Mouse (Mus musculus) macrophage (primary cell): ENCODE results near the gene Fam160a1. TPM values are rescaled to one million over a fixed set of nuclear protein-coding genes. Genes with fewer than 3 reads are reported as not detected.

Source experiments
- H3K27ac ChIP-seq: fragments of 350-480 bp; formaldehyde crosslinking; 2 replicates; pipeline ENCODE4 v1.9.0; 2021
- H3K36me3 ChIP-seq: fragments of 350-480 bp; formaldehyde crosslinking; 2 replicates; pipeline ENCODE4 v1.9.0; 2021; ENCODE audit errors: inconsistent target
- H3K4me3 ChIP-seq: fragments of 350-480 bp; formaldehyde crosslinking; 2 replicates; pipeline ENCODE4 v1.9.0; 2021; ENCODE audit errors: inconsistent target
- H3K79me2 ChIP-seq: fragments of 350-480 bp; formaldehyde crosslinking; 2 replicates; pipeline ENCODE4 v1.9.0; 2021; ENCODE audit errors: inconsistent target
- WGBS: methylation state at CpG from one replicate; pipeline ENCODE4 v1.1.7; 2026; ENCODE audit warnings: inconsistent platforms; ENCODE audit not compliant: missing documents; 5-methylcytosine and 5-hydroxymethylcytosine counted together
- polyA plus RNA-seq: library from polyadenylated mRNA; stranded (reverse); fragments of 250-400 nt; gene quantifications from 3 replicates; pipeline ENCODE4 v1.2.4, GENCODE M21; 2018; ENCODE audit warnings: inconsistent platforms

Gene Fam160a1
- polyA plus RNA-seq, 1 experiment from 2014 or later = not detected

DNA sequence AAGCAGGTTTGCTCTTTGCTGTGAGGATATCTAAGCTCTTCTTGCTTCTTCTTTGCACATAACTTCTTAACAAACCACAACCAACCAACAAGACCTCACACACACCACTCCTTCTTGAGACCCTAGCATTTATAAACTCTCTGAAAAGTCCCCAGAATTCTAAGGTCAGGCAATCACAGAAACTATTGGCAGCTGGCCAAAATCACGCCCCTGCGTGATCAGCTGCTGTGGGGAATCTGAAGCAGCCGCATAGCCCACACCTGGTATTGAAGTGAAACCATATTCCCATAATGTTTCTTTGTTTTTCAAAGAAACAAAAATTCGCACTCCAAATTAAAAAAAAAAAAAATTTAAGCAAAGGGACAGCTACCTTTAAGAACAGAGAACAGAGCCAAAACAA, 71.0 kb downstream of the Fam160a1 start:
- Histone ChIP-seq H3K4me3 (no peak overlapping the region), H3K36me3 (no peaks in the 10 kb centered on the region), H3K79me2 (no peaks in the 10 kb centered on the region), H3K27ac (no peak overlapping the region)
- WGBS = 86% methylated on average over 4 of the region's 4 CpGs

DNA sequence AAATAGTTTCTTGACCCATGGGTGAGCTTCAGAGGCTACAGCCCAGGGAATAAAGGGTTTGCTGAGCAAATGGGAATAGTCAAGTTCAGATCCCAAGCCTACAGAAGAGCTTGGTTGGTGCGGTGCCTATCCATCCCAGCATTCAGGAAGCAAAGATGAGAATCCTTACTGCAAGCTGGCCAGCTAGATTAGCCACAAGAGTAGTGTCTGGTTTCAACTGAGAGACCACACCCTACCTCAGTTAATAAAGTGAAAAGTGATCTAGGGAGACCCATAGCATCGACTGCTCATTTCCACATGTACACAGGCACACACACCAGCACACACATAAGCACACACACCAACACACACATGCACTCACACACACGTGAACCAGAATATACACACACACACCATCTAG, 75.3 kb downstream of the Fam160a1 start:
- no peak overlapping the region for H3K4me3 ChIP-seq
- no peak overlapping the region for H3K27ac ChIP-seq
- WGBS = 86% methylated on average over 3 of the region's 3 CpGs
- H3K36me3 ChIP-seq = no peaks in the 10 kb centered on the region
- no peaks in the 10 kb centered on the region for H3K79me2 ChIP-seq

DNA sequence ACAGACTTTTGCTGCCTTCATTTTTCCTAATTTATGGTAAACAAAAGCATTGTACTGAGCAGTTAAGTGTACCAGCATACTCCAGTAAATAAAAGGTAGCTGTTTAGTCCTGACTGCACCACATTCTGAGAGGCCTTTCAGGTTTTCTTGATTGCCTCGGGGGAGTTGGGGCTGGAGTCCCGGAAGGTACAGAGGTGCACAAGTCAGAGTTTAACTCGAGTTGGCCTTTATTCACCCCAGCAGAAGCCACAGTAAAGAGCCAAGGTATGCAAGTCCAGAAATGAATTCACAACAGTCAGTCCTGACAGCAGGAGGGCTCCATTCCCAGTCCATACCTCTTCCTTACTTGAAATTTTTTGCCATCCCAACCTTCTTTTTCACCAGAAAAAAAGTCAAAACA, 78.5 kb downstream of the Fam160a1 start:
- WGBS = 86% methylated on average over 3 of the region's 3 CpGs
- no peaks in the 10 kb centered on the region for H3K36me3 ChIP-seq
- H3K4me3 ChIP-seq = no peak overlapping the region
- no peak overlapping the region for H3K27ac ChIP-seq
- H3K79me2 ChIP-seq = no peaks in the 10 kb centered on the region

DNA sequence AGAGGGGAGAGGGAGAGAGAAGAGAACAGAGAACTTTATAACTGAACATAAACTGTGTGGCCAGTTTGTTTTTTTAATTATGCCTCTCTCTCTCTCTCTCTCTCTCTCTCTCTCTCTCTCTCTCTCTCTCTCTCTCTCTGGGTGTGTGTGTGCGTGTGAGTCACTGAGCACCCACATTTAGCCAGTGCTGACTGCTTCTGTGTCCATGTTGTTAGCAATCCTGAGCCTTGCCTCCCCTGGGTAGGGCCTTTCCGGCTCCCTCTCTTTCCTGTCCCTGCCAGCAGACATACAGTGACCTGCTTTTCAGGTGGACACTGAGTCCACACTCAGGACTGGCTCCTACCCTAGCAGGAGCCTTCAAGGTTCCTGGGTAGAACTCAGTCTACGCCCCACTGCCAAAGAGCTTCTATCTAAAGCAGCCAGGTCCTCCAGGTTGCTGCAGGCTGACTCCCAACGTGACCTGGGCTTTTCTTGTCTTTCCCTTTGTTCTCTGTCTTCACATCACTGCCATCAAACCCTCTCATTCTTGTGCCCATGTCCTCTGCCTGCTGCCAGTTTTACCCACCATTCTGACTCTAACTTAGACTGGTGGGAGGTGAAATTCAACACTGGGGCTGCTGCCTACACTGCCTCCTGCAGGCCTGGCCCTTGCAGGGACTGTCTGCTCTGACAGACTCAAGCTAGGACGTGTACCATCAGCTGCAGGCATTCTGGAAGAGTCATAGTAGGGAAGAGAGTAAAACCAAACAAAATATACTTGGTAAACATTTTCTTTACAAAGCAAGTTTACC, 83.0 kb downstream of the Fam160a1 start:
- 86% methylated on average over 4 of the region's 5 CpGs for WGBS
- H3K79me2 ChIP-seq = no peaks in the 10 kb centered on the region
- no peak overlapping the region for H3K27ac ChIP-seq
- no peaks in the 10 kb centered on the region for H3K36me3 ChIP-seq
- no peak overlapping the region for H3K4me3 ChIP-seq

DNA sequence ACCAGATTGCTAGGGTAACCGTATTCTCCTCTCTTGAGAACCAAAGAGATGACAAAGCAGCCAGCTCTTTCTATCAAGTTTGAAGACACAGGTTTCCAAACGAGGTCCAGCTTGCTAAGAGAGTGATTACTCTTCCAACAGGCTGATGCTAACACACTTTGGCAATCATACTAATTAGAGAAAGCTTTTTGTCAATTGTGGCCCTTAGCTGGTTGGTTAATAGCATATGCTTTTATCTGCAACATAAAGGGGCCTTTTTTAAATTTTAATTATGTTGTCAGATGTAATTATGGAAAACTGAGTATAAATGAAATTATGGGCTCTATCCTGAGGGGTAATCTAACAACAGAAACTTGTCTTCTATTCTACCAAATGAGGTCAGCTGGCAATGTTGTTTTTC, 89.9 kb downstream of the Fam160a1 start:
- Histone ChIP-seq H3K27ac (no peak overlapping the region), H3K4me3 (no peak overlapping the region), H3K36me3 (no peaks in the 10 kb centered on the region), H3K79me2 (no peaks in the 10 kb centered on the region)
- 75% methylated on average over 2 of the region's 2 CpGs for WGBS

DNA sequence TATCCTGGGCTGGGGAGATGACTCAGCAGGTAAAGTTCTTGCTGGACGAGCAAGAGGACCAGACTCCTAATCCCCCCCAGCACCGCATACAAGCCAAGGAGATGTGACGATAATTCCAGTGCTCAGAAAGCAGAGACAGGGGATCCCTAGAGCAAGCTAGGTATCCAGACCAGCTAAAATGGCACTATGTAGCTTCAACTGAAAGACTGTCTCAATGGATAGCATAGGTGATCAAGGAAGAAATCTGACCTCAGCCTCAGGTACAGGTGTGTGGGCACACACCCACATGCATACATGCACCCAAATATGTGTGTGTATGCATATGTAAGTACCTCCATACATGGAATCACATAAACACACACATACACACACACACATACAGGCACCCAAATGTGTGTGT, 91.1 kb downstream of the Fam160a1 start:
- H3K4me3 ChIP-seq = no peak overlapping the region
- no peak overlapping the region for H3K27ac ChIP-seq
- 87% methylated on average over 3 of the region's 3 CpGs for WGBS
- H3K79me2 ChIP-seq = no peaks in the 10 kb centered on the region
- H3K36me3 ChIP-seq = no peaks in the 10 kb centered on the region

DNA sequence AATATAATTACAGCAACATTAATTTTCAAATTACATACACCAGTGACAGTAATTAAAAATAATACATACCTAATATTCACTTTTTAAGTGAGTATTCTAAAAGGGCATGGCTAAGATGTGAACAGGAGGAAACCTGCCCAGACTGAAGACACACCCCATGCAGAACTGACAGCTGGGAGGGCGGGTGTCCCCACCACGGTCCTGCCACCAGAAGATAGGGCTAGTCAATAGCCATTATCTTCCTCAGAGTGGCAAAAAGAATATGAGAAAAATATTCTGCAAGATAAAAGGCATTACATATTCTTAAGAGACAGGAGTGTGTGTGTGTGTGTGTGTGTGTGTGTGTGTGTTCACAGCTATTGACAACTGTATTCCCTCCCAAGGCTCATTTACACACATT, 92.0 kb downstream of the Fam160a1 start:
- no peaks in the 10 kb centered on the region for H3K36me3 ChIP-seq
- H3K4me3 ChIP-seq = no peak overlapping the region
- no peaks in the 10 kb centered on the region for H3K79me2 ChIP-seq
- no peak overlapping the region for H3K27ac ChIP-seq
- WGBS = 78% methylated on average over 2 of the region's 2 CpGs

DNA sequence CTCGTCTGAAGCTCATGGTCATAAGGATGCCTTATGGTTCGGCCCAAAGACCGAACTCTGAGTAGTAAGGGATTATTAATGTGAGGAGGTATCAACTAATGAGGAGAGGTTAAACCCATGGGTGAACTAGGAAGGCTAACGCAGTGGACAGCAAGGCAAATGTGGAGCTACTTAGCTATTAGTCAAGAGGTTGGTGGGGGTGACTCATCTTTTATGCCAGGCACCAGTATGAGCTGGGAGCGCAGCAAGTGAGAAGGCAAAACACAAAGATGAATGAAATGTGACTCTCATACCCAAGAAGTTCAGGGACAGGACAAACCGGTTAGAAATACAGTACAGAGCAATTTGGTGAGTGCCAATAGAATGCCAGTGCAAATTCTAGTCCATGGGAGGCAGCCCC, 94.5 kb downstream of the Fam160a1 start:
- Histone ChIP-seq H3K27ac (no peak overlapping the region), H3K79me2 (no peaks in the 10 kb centered on the region), H3K4me3 (no peak overlapping the region), H3K36me3 (no peaks in the 10 kb centered on the region)
- WGBS = 90% methylated on average over 6 of the region's 6 CpGs

DNA sequence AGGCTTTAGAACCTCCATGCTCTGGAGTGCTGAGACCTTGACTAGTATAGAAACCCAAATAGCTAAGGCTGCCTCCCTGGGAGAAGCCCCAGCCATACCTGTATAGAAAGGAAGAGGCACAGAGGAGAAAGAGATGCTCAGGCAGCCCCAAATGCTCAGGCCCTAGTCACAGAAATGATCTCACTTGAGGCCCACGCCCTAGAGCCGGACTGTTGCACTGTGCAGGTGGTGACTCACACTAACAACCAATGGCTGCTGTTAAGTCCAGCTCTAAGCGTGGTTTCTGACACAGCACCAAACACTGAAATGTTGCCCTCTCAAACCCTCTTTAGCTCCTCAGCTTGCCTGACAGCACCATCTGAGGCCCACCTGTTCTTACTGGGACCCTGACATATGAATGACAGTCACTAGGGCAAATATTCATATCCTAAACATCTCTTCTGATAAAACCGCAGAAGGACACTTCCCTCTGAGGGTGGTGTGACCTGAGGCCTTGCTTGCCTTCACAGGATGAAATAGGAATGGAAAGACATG, 101.3 kb downstream of the Fam160a1 start:
- WGBS = 68% methylated on average over 4 of the region's 4 CpGs
- Histone ChIP-seq H3K27ac (no peak overlapping the region), H3K79me2 (no peaks in the 10 kb centered on the region), H3K4me3 (no peak overlapping the region), H3K36me3 (no peaks in the 10 kb centered on the region)

DNA sequence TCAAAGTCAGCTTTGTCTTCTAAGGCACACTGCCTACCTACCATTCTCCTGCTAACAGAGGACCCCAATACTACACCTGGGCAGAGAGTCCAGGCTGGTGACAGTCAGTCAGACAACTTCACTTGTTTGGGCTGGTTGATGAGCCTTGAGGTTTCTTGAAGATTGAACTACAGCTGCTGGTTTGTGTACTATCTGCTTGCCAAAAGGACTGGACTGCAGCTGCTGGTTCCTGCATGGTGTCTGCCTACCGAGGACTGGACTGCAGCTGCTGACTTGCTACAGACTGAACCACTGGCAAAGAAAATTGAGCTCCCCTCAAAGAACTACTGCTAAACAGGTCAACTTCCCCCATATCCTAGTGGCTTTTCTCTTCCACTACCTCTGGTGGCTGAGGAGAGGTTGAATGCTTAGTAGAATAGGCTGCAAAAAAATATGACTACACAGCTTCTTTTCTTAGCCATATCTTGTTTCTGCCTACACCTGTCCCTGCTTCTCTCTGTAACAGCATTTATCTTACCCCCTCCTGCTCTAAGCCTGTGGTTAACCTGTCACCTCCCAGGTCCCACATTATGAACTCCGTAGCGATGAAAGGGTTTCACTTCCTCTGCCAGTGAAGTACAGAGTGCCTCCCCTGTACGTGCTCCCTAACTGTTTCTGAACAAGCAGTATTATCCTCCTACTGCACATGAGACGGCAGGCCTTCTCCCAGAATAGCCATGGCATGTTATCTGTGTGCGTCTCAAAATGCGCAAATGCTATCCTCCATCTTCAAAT, 103.0 kb downstream of the Fam160a1 start:
- no peak overlapping the region for H3K4me3 ChIP-seq
- H3K27ac ChIP-seq = no peak overlapping the region
- H3K79me2 ChIP-seq = no peaks in the 10 kb centered on the region
- 47% methylated on average over 7 of the region's 7 CpGs for WGBS
- H3K36me3 ChIP-seq = no peaks in the 10 kb centered on the region

DNA sequence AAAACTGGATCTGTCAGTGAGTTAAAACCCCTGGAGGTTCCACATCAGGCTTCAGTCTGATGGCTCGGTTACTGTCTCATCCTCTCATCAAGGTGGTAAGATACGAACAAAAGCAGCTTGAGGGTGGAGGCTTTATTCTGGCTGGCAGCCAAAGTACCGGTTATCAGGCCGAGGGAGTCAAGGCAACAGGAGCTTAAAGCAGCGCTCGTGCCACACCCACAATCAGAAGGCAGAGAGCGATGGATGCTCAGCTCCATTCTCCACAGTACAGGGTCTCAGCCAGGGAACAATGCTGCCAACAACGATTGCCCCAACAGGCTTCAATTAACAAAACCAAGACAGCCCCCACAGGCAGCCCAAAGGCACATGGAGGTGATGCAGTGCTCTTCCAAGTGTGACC, 106.4 kb downstream of the Fam160a1 start:
- H3K36me3 ChIP-seq = no peaks in the 10 kb centered on the region
- H3K4me3 ChIP-seq = no peak overlapping the region
- no peaks in the 10 kb centered on the region for H3K79me2 ChIP-seq
- WGBS = 87% methylated on average over 8 of the region's 8 CpGs
- no peak overlapping the region for H3K27ac ChIP-seq

DNA sequence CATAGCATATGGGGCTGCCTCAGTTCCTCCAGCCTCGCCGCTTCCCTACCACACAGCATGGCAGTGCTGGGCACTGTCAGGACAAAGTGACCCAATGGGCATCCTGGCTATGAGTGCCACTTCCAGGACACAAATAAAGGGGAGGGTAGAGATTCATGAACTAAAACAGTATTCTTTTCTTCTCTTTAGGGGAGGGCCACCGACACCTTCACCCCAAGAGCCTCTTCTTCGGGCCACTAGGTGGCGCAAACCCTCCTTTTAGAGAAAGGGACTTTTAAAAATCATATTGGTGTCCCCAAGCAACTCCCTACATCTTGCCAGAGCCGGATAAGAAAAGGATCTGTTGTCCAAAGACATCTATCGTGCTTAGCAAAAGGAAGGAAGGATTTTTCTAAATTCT, 109.7 kb downstream of the Fam160a1 start:
- Histone ChIP-seq H3K27ac (no peak overlapping the region), H3K36me3 (no peaks in the 10 kb centered on the region), H3K79me2 (no peaks in the 10 kb centered on the region), H3K4me3 (no peak overlapping the region)
- WGBS = 38% methylated on average over 7 of the region's 7 CpGs

DNA sequence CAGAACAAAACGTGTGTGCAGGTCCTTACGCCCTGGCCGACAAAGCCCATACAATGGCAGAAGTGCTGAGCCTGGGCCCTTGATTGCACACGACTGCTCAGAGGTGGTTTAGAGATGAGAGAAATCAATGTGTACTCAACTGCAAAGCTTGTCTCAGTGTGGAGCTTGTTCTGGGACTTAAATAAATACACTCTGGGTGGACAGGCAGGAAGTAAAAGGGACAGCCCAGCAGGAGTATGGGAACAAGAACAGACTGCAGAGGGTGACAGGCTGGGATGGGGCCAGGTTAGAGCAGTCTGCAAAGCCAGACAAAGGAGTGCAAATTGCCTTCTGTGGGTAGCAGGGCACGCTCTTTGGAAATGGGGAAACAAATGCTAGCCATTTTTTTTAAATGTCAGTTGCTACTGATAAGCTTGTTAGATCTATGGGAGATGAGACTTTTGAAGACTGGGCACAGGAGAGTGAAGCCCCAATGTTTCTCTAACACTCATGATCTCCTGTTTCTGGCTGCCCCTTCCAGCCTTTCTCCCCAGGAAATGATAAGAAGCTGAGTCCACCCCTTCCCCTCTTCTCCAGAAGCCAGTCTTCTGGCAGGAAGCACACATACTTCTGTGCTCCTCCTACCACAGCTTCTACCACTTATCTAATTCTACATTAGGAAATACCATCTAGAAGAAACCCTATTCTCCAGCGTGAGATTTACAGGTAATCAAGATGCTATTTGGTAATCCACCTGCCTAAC, 113.8 kb downstream of the Fam160a1 start:
- H3K27ac ChIP-seq = no peak overlapping the region
- 56% methylated on average over 6 of the region's 6 CpGs for WGBS

DNA sequence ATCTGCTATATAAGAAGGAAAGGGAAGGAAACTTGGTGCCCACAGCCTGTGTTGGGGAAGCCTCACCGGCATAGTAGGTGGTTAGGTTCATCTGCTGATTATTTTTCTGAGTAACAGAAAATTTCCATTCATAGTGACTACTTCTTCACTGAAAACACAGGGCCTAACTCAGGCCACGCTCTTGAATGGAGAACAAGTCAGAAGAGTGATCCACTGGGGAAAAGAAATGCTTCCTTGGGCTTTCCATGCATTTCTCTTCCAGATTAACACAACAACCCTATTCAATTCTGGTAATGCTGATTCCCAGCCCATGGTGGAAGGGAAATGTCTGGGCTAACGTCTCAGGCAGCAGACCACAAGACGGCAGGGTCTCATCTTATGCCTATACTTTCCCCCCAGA, 118.6 kb downstream of the Fam160a1 start:
- Histone ChIP-seq H3K36me3 (no peaks in the 10 kb centered on the region), H3K4me3 (no peak overlapping the region), H3K79me2 (no peaks in the 10 kb centered on the region), H3K27ac (no peak overlapping the region)
- 68% methylated on average over 4 of the region's 4 CpGs for WGBS

More for the DNA sequence above, 113.8 kb downstream of the Fam160a1 start:
- H3K4me3 ChIP-seq = no peak overlapping the region
- no peaks in the 10 kb centered on the region for H3K36me3 ChIP-seq
- H3K79me2 ChIP-seq = no peaks in the 10 kb centered on the region

DNA sequence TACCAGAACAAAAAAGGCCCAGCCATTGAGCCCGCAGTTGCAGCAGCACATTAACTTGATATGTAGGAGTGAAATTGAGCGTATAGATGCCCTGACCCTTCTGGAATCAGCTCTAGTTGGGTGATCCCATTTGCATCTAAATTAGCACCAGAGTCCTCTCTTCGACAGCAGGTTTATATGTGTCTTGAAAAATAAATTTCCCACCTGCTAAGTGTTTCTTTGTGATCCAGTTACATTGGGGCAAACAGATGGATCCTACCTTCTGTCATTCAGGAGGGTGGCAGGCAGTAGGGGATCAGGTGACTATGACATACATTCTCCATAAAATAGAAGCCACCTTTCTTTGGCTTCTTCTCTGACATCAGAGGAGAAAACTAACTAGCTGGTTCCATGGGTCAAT, 122.0 kb downstream of the Fam160a1 start:
- Histone ChIP-seq H3K79me2 (no peaks in the 10 kb centered on the region), H3K36me3 (no peaks in the 10 kb centered on the region), H3K27ac (no peak overlapping the region), H3K4me3 (no peak overlapping the region)
- 91% methylated on average over 3 of the region's 3 CpGs for WGBS
